Comparison of ENCODE assay signal across 25 mouse cellular contexts in the genomic region with DNA sequence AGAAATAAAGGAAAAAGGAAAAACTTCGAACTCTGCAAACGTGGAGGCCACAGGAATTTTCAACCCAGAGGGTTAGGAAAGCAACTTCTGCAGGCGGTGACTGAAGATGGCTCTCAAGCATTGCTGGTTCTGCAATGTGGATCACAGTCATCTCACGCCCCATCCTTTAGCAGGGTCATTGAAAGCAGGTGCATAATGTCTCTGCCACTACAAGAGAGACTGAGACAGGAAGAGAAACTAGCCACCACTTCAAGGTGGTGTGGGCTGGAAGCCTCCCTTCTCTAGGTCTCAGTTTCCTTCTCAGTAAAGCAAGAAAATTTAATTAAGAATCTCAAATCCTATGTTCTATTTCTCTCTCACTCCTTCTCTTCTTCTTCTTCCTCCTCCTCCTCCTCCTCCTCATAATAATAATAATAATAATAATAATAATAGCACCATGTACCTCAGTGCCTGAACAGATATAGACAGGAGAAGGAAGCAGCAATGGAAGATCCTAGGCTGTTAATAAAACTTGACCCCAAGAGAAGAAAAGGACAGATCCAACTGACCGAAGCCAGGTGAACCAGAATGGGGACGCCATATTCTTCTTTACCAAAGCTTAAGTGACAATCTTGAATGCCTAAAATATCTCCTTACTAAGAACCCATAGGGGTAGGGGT.
DNase-seq lines count a peak whose midpoint lies in the region; ATAC-seq and TF ChIP-seq lines count a peak whose summit lies in the region.
"Had no signal": no experiment of that assay in that cellular context is flagged by ENCODE, and none has a peak within 500 bp of the region (broad histone marks: within the 10 kb centered on the region; RNA-seq: fewer than 3 reads in every experiment).

No protein-coding gene starts in this region.

- H3K9me3 ChIP-seq in CH12.LX (replicated peaks; ENCODE audit: low read length), result no peaks in the 10 kb centered on the region
- H3K9me3 ChIP-seq in midbrain, embryonic 10.5 days (replicated peaks), result no peaks in the 10 kb centered on the region
- H3K9me3 ChIP-seq: embryonic facial prominence, embryonic 12.5 days; embryonic facial prominence, embryonic 15.5 days; G1E; heart, embryonic 10.5 days; heart, embryonic 13.5 days; hindbrain, embryonic 12.5 days; hindbrain, embryonic 15.5 days had no signal

- no peak overlapping the region for H3K4me3 ChIP-seq in spleen, adult 2 months (ENCODE audit: extremely low read depth, insufficient read depth, insufficient read length)
- H3K4me3 ChIP-seq in CH12.LX (replicated peaks in 1 of 3; ENCODE audit: low read depth in 2 of 3, low read length in 2 of 3, poor library complexity in 1 of 3), result no peak overlapping the region
- H3K4me3 ChIP-seq in midbrain, embryonic 10.5 days, result no peak overlapping the region
- H3K4me3 ChIP-seq: embryonic facial prominence, embryonic 12.5 days; embryonic facial prominence, embryonic 15.5 days; heart, adult 2 months; heart, embryonic 10.5 days; heart, embryonic 13.5 days; hindbrain, embryonic 12.5 days; hindbrain, embryonic 15.5 days had no signal

- no peaks in the 10 kb centered on the region for H3K27me3 ChIP-seq in spleen, adult 2 months (ENCODE audit: control insufficient read depth, insufficient read depth, low read length)
- H3K27me3 ChIP-seq in CH12.LX (replicated peaks), result no peaks in the 10 kb centered on the region
- no peaks in the 10 kb centered on the region for H3K27me3 ChIP-seq in splenic B cell, adult 2 months (ENCODE audit: control insufficient read depth, insufficient read depth, low read length, poor library complexity, severe bottlenecking)
- H3K27me3 ChIP-seq in midbrain, embryonic 10.5 days (ENCODE audit: low read depth, poor library complexity, severe bottlenecking), result no peaks in the 10 kb centered on the region
- H3K27me3 ChIP-seq: embryonic facial prominence, embryonic 12.5 days; embryonic facial prominence, embryonic 15.5 days; heart, embryonic 13.5 days; hindbrain, embryonic 12.5 days; hindbrain, embryonic 15.5 days had no signal

- no peaks in the 10 kb centered on the region for H3K79me2 ChIP-seq in CH12.LX (replicated peaks; ENCODE audit: control insufficient read depth, extremely low read depth, insufficient read depth, poor library complexity, severe bottlenecking)

- peak overlapping the region; percentile 91 for H3K4me2 ChIP-seq in CH12.LX (ENCODE audit: insufficient read depth, low read depth, poor library complexity, severe bottlenecking)
- H3K4me2 ChIP-seq: embryonic facial prominence, embryonic 12.5 days; embryonic facial prominence, embryonic 15.5 days; heart, embryonic 13.5 days; hindbrain, embryonic 12.5 days; hindbrain, embryonic 15.5 days had no signal

- TF ChIP-seq POLR2A in spleen, adult 2 months (IDR thresholded peaks at IDR 0.05; ENCODE audit: low read depth, low read length), result no peak
- no peak for TF ChIP-seq POLR2A in CH12.LX (IDR thresholded peaks at IDR 0.05; ENCODE audit: low read depth, low read length)

- H3K36me3 ChIP-seq in spleen, adult 2 months (ENCODE audit: control insufficient read depth, insufficient read depth, low read length), result no peaks in the 10 kb centered on the region
- no peaks in the 10 kb centered on the region for H3K36me3 ChIP-seq in CH12.LX (replicated peaks in 1 of 2; ENCODE audit: control insufficient read depth in 1 of 2, insufficient read depth in 1 of 2, low read length in 1 of 2)
- no peaks in the 10 kb centered on the region for H3K36me3 ChIP-seq in splenic B cell, adult 2 months (ENCODE audit: control insufficient read depth, insufficient read depth, low read length, poor library complexity, severe bottlenecking)
- H3K36me3 ChIP-seq in midbrain, embryonic 10.5 days, result no peaks in the 10 kb centered on the region
- H3K36me3 ChIP-seq: embryonic facial prominence, embryonic 12.5 days; embryonic facial prominence, embryonic 15.5 days; G1E; heart, embryonic 10.5 days; heart, embryonic 13.5 days; hindbrain, embryonic 12.5 days; hindbrain, embryonic 15.5 days had no signal

- peak; percentile 57; the same call in 1 of the 2 replicates for ATAC-seq in neutrophil, adult 5-6 weeks (ENCODE audit: extremely low read depth, insufficient number of reproducible peaks, low FRiP score, poor library complexity, severe bottlenecking)
- ATAC-seq: forebrain, embryonic 14.5 days; forebrain, postnatal 0 days; Patski had no signal

- peak; percentile 57 for TF ChIP-seq RAD21 in CH12.LX (IDR thresholded peaks at IDR 0.05; ENCODE audit: low read depth, low read length)

- H3K27ac ChIP-seq in spleen, adult 2 months (ENCODE audit: insufficient read depth, low read length), result peak overlapping the region; percentile 20; the same call in 1 of the 2 replicates
- peak overlapping the region; percentile 70 for H3K27ac ChIP-seq in CH12.LX (ENCODE audit: insufficient read depth, low read depth)
- H3K27ac ChIP-seq in midbrain, embryonic 10.5 days (replicated peaks), result no peak overlapping the region
- H3K27ac ChIP-seq: embryonic facial prominence, embryonic 12.5 days; embryonic facial prominence, embryonic 15.5 days; heart, adult 2 months; heart, embryonic 10.5 days; heart, embryonic 13.5 days; hindbrain, embryonic 12.5 days; hindbrain, embryonic 15.5 days had no signal

- H3K4me1 ChIP-seq in spleen, adult 2 months (ENCODE audit: control insufficient read depth, insufficient read depth, insufficient read length), result peaks cover 17% of the 10 kb centered on the region; the same call in 1 of the 2 replicates
- H3K4me1 ChIP-seq in CH12.LX (ENCODE audit: control insufficient read depth in 1 of 2, insufficient read depth in 2 of 2), result peaks cover 16 to 34% of the 10 kb centered on the region in 2 experiments
- H3K4me1 ChIP-seq in midbrain, embryonic 10.5 days, result no peaks in the 10 kb centered on the region
- H3K4me1 ChIP-seq: heart, embryonic 10.5 days; heart, embryonic 13.5 days; hindbrain, embryonic 12.5 days; hindbrain, embryonic 15.5 days had no signal

- WGBS in spleen, adult 2 months, result 65% methylated on average over 6 of the region's 6 CpGs
- 92% methylated on average over 6 of the region's 6 CpGs for WGBS in midbrain, embryonic 10.5 days

- H3K9ac ChIP-seq in CH12.LX (ENCODE audit: insufficient read depth, low read depth), result peak overlapping the region; percentile 78
- H3K9ac ChIP-seq: embryonic facial prominence, embryonic 12.5 days; embryonic facial prominence, embryonic 15.5 days; forebrain, postnatal 0 days; heart, embryonic 13.5 days; hindbrain, embryonic 12.5 days; hindbrain, embryonic 15.5 days had no signal

- TF ChIP-seq EP300 in CH12.LX (IDR thresholded peaks at IDR 0.05; ENCODE audit: low read length), result peak; percentile 96

- in situ Hi-C loops in CH12.LX (cut with MboI; ENCODE audit: low pct_ligation_motif_present, low pct_unique_long_range_greater_than_20kb, low sequenced_read_pairs), result no loop called here

- 0 out of 2 replicates have a peak, but pooled peaks have one; percentile 0 for TF ChIP-seq CTCF in spleen, adult 2 months (IDR thresholded peaks at IDR 0.05; ENCODE audit: extremely low read depth, insufficient read depth, insufficient read length, insufficient replicate concordance)
- TF ChIP-seq CTCF in CH12.LX (conservative IDR thresholded peaks at IDR 0.05 in 1 of 2, IDR thresholded peaks at IDR 0.05 in 1 of 2; ENCODE audit: low read depth in 2 of 2, low read length in 2 of 2), result peak in 1 of 2 experiments; percentile 36; a peak in 1 of 4 replicates

- dilution Hi-C loops in CH12.LX (cut with MboI; ENCODE audit: extremely low pct_ligation_motif_present, extremely low pct_unique_long_range_greater_than_20kb, low sequenced_read_pairs), result no loop called here

- peak in 1 of 2 experiments; percentile 11 for DNase-seq in spleen, adult 2 months (ENCODE audit: low read depth in 1 of 2, low spot score in 2 of 2)
- no peak for DNase-seq in spleen, adult 12 weeks (ENCODE audit: low spot score)
- DNase-seq in CH12.LX (ENCODE audit: extremely low read depth), result peak; percentile 73
- peak; percentile 61 for DNase-seq in splenic B cell, adult 2 months (ENCODE audit: low read depth, low spot score)
- DNase-seq in cerebellum, adult 11 months, result no peak
- no peak for DNase-seq in midbrain, embryonic 10.5 days (ENCODE audit: low spot score)
- DNase-seq: adrenal gland, postnatal 10 days; adrenal gland, postnatal 36 days; cerebellum, adult 2 months; cerebellum, adult 9-11 months; cerebellum, postnatal 25 days; forebrain, postnatal 0 days; gastrocnemius, postnatal 25 days; heart, adult 2 months; heart, postnatal 14 days had no signal

TF ChIP-seq in CH12.LX, 34 proteins besides CTCF, POLR2A, EP300 and RAD21 (continues in another document):
- TF ChIP-seq MAFK (IDR thresholded peaks at IDR 0.05; ENCODE audit: insufficient replicate concordance, low read length), result peak; percentile 42; the same call in 1 of the 2 replicates
- TF ChIP-seq ZMIZ1 (IDR thresholded peaks at IDR 0.05; ENCODE audit: low read depth, low read length), result no peak
- TF ChIP-seq IRF4 (IDR thresholded peaks at IDR 0.05; ENCODE audit: low read depth, low read length), result peak; percentile 94
- peak; percentile 76 for TF ChIP-seq MAZ (IDR thresholded peaks at IDR 0.05; ENCODE audit: low read depth, low read length)
- peak; percentile 41 for TF ChIP-seq SMC3 (IDR thresholded peaks at IDR 0.05; ENCODE audit: low read depth, low read length)
- TF ChIP-seq NRF1 (IDR thresholded peaks at IDR 0.05; ENCODE audit: low read depth, low read length), result no peak
- peak; percentile 79 for TF ChIP-seq JUND (conservative IDR thresholded peaks at IDR 0.05; ENCODE audit: low read depth, low read length)
- no peak for TF ChIP-seq UBTF (IDR thresholded peaks at IDR 0.05; ENCODE audit: low read depth, low read length)
- no peak for TF ChIP-seq CHD1 (IDR thresholded peaks at IDR 0.05; ENCODE audit: low read depth, low read length)
- TF ChIP-seq MAX (IDR thresholded peaks at IDR 0.05; ENCODE audit: low read length), result peak; percentile 74
- TF ChIP-seq RCOR1 (conservative IDR thresholded peaks at IDR 0.05; ENCODE audit: low read depth, low read length), result peak; percentile 97
- no peak for TF ChIP-seq USF1 (IDR thresholded peaks at IDR 0.05; ENCODE audit: low read depth, low read length)
- TF ChIP-seq GABPA (IDR thresholded peaks at IDR 0.05; ENCODE audit: insufficient replicate concordance, low read depth, low read length), result no peak
- TF ChIP-seq TCF12 (IDR thresholded peaks at IDR 0.05; ENCODE audit: low read depth, low read length), result peak; percentile 95
- TF ChIP-seq ZC3H11A (IDR thresholded peaks at IDR 0.05; ENCODE audit: low read depth, low read length), result no peak
- peak; percentile 83 for TF ChIP-seq SIN3A (IDR thresholded peaks at IDR 0.05; ENCODE audit: low read length)
- peak; percentile 46; the same call in 1 of the 2 replicates for TF ChIP-seq ELF1 (IDR thresholded peaks at IDR 0.05; ENCODE audit: low read depth, low read length)
- peak; percentile 81 for TF ChIP-seq MYC (IDR thresholded peaks at IDR 0.05; ENCODE audit: low read depth, low read length)
- TF ChIP-seq NELFE (IDR thresholded peaks at IDR 0.05; ENCODE audit: low read depth, low read length), result no peak
- peak; percentile 83 for TF ChIP-seq BHLHE40 (IDR thresholded peaks at IDR 0.05; ENCODE audit: low read depth, low read length)
- no peak for TF ChIP-seq USF2 (conservative IDR thresholded peaks at IDR 0.05; ENCODE audit: low read depth, low read length)

Comparison
In these comparisons a context has a peak if more than half of its experiments do, and no peak if none do; other contexts are left out.
1. DNase-seq: peak in CH12.LX (single experiment) and splenic B cell, adult 2 months (single experiment); none in spleen, adult 12 weeks (single experiment), cerebellum, adult 11 months (single experiment) and midbrain, embryonic 10.5 days (single experiment).